Mouse (Mus musculus): ENCODE data around the gene Lancl3. TPM values are rescaled to one million over a fixed set of nuclear protein-coding genes. Genes with fewer than 3 reads are reported as not detected.

Gene Lancl3
- total RNA-seq (2023), result not detected in 2 replicates

GRCm38 (mm10) chrX:9199761-9200371 lies at the start of gene Lancl3:
TSS of gene Lancl3 (plus strand) at chrX:9199902.

GRCm38 (mm10) chrX:9256766-9257165 lies 57.1 kb downstream of the Lancl3 start, which contains the start of gene Gm14862:
TSS of gene Gm14862 (minus strand) at chrX:9256899.

GRCm38 (mm10) chrX:9272460-9273361 lies 73.0 kb downstream of the Lancl3 start, which contains the start of gene Xk:
TSS of gene Xk (plus strand) at chrX:9272756.

DNA sequence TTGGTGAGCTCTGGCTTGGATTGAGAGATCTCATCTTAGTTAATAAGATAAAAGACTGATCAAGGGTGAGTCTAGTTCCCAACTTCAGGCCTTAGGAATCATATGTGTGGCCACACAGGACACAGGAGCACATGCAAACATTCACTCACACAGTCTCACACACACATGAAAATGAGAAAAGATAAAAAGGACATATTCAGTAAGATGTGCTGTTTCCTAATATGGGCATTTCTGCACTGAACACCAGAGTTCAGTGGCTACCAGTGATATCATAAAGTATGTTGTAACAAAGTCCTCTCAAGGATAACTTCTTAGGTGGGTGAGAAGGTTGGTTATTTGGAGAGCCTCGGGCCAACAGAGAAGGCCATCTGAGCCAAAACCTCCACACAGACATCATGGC lies 83.8 kb downstream of the Lancl3 start, which contains the start of gene H2al1m:
Gene H2al1m, plus strand, starts transcription at position 301 of the 400 bp plus-strand sequence.

Other genes starting within 250 kb of the Lancl3 start
- gene Fthl17b, start 236.9 kb upstream of the Lancl3 start, total RNA-seq (2023), result not detected in 2 replicates
- not detected in 2 replicates for gene Fthl17c, start 223.3 kb upstream of the Lancl3 start, total RNA-seq (2023)
- gene Fthl17d, start 213.1 kb upstream of the Lancl3 start, total RNA-seq (2023), result not detected in 2 replicates
- gene Fthl17e, start 166.4 kb upstream of the Lancl3 start, total RNA-seq (2023), result not detected in 2 replicates
- gene Fthl17f, start 136.9 kb upstream of the Lancl3 start, total RNA-seq (2023), result not detected in 2 replicates
- gene 4930402K13Rik, start 95.3 kb upstream of the Lancl3 start, total RNA-seq (2023), result not detected in 2 replicates
- gene Gm14862, start 57.0 kb downstream of the Lancl3 start, total RNA-seq (2023), result not detected in 2 replicates
- 4.3 and 5.0 TPM in 2 replicates for gene Xk, start 72.9 kb downstream of the Lancl3 start, total RNA-seq (2023)
- gene H2al1m, start 83.9 kb downstream of the Lancl3 start, total RNA-seq (2023), result 3.0 TPM in 1 of 2 replicates, not detected in the other
- 1.2 TPM in 1 of 2 replicates, not detected in the other for gene H2al1k, start 150.7 kb downstream of the Lancl3 start, total RNA-seq (2023)

Measured in neutrophil, adult 65 days (primary cell).